Mouse (Mus musculus) liver, adult (tissue): Measurements from ENCODE around the gene Gabrb3.

ENCODE experiments used
- GATA4 ChIP-seq: IDR thresholded peaks from 2 replicates; pipeline ENCODE4 v1.6.1; 2014; ENCODE audit warnings: mild to moderate bottlenecking, low read length; ENCODE audit not compliant: insufficient replicate concordance

Gabrb3 gene

GRCm38 (mm10) chr7:57787520-57787919 is 368.0 kb downstream of the Gabrb3 start:
- TF ChIP-seq GATA4 = no peak

DNA sequence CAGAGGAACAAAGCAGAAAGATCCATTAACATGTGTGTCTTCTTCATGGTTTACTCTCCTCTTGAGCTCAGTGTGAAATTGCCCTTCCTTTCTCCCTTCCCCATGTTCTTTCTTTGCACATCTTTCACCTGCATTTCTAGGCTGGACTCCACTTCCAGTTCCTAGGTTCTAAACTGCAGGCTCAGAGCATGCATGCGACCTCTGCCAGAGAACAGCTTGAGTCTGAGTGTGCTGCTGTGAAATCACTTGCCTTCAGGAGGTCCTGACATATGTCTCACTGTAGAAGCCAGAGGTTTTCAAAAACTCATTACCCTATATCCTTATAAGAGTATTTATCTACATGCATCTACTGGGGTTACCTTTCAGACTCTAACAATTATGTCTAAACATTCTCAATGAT is 383.8 kb downstream of the Gabrb3 start:
- no peak for TF ChIP-seq GATA4

- no peak for TF ChIP-seq GATA4
Measured at GRCm38 (mm10) chr7:57813716-57814115, 394.2 kb downstream of the Gabrb3 start.

DNA sequence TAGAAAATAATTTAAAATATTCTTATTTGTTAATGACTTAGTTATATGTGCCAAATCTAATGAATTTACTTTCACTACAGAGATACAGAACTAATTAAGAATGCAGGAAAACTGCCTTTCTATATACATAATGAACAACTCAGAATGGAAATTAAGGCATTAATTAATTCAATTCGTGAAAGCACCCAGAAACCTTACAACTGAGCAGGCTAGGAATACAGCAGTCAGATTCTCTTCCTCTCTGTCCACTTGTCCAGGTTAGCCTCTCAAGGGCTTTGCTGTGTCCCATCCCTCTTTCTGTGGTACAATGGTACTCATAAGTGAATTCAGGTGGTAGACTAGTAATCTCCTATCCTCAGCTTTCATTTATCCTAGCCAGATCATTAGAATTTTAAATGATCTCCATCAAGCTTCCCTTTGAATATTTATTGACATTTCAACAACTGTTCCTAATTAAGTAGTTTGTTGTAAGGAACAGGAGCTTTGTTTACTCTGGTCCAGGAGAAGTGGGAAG is 422.9 kb downstream of the Gabrb3 start:
- TF ChIP-seq GATA4 = no peak

DNA sequence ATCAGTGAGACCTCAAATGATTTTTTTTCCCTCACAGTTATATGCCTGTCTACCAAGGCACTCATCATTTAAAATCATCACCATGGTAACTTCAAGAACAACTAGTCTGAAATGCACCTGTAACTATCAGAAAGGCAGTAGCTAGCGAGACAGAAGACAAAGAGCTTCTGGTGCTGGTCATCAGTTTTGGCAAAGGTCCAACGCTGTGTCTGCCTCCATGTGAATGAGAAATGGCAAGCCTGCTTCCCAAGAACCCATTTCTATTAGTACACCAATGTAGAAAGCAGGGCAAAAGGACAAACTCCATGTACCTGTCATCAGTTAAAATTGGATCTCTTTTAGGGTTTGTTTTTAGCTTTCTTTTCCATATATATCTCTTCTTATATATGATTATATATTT is 448.5 kb downstream of the Gabrb3 start:
- TF ChIP-seq GATA4 = no peak
